Mouse (Mus musculus) v-Abl transformed pro-B cells (cell line): ENCODE results near the gene Pan2.
"Not testable (repeated sequence)": the region's sequence is repeated elsewhere in the genome, so short reads cannot be mapped to it uniquely, and the experiment has no call there.

Experiments
- in situ Hi-C, 2 experiments: fragments of 400-800 bp; cut with MboI; formaldehyde crosslinking; loops; one replicate each; pipeline ENCODE4 v1.15.1; 2025; ENCODE audit not compliant: unreplicated experiment in 2 of 2

The Pan2 gene

DNA sequence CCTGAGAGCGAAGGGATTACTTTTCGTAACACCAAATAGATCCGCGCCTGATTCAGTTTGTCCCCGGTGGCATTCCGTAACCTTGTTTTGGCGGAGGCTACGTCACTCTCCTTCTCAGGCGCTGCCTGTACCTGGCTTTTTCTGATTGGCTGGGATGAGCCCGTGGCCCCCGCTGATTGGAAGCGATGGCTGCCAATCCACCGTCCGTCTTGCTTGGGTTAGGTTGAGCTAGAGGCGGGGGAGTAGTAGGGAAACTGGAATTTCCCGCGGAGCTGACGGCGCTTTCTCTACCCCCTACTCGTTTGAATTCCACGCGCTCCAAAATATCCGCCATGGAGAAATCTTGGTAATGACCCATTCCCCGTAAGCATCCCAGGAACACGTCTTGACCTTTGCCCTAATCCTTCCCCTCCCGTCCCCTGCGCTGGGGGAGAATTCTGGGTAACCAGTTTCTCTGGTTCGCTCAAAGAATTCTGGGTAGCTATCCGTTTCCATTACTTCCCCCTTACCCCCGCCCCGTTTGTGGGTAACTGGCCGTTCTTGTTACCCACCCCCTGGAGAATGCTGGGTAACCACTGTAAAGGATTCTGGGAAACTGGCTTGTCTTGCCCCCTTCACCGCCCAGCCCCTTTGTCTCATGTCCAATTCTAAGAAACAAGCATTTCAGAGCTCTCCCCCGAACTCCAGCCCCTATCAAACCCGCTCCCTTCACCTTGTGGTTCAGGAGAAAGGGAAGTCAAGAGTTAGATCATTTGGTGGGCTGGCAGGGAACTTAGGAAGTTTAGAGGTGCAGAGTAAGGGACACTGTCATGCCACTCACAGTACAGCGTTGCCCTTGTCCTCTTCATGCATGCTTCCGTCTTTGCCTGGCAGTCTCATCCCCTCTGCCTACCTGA lies at the start of gene Pan2:
Pan2 (plus strand) TSS at position 210 of the 896 bp plus-strand sequence.
- in situ Hi-C loops = no loop called here

DNA sequence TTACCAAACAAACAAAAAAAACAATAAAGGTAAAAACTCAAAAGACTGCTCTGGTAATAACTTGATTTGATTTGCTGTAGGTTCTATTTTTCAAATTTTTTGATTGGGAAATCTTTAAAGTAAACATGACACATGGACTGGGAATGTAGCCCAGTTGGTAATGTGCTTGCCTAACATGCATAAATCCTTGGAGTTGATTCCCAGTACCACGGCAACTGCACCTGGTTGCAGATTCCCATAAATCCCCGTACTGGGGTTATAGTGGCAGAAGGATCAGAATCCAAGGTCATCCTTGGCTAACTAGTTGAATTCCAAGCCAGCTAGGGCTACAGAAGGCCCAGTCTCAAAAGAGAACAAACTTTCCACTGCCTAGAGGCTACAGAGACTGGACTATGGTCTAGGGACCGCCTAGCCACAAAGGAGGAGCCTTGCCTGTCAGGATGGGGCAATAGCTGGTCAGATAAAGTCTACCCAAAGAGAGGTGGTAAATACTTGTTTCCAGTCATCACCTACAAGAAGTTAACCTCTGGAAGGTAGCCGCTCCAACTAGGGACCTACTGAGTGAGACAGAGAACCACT lies 49.4 kb upstream of the Pan2 start, which contains the start of gene Apon:
Apon (plus strand) TSS at position 420 of the 579 bp plus-strand sequence.
- in situ Hi-C loops = no loop called here

GRCm38 (mm10) chr10:128255925-128256324 lies 47.2 kb upstream of the Pan2 start:
- in situ Hi-C loops = no loop called here

- in situ Hi-C loops = no loop called here
Observed at GRCm38 (mm10) chr10:128256328-128256727, 46.8 kb upstream of the Pan2 start.

DNA sequence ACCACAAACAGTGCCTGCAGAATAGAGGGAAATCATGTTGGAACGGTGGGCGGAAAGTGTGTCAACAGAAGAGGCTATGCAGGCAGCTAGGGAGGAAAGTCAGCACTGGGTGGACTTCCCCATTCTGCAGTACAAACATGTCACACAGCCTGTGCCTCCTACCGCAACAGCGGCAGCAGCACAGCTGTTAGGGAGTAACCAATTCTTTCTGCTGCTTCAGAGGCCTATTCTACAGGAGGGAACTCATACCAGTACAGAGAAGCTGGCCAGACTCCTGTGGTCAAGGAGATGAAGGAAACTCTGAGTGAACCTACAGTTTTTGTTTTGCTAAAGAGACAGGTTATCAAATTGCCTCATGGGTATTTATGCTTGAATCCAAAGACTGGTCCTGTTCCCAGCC lies 44.2 kb upstream of the Pan2 start:
- in situ Hi-C loops = no loop called here

DNA sequence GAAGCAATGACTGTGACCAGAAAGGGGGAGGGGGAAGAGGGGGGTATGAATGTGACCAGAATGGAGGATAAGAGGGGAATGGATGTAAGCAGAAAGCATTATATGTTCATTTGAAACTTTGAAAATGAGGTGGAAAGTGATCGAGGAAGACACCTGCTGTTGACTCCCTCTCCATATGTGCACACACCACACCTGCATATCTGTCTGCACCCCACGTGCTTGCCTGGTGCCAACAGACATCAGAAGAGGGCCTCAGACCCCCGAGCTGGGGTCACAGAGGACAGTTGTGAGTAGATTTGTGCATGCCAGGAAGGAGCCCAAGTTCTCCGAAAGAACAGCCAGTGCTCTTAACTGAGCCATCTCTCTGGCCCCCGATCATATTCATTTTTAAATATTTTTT lies 43.2 kb upstream of the Pan2 start:
- in situ Hi-C loops = no loop called here

GRCm38 (mm10) chr10:128260376-128260775 lies 42.8 kb upstream of the Pan2 start:
- in situ Hi-C loops = not testable (repeated sequence)

GRCm38 (mm10) chr10:128262300-128262699 lies 40.8 kb upstream of the Pan2 start:
- in situ Hi-C loops = no loop called here

DNA sequence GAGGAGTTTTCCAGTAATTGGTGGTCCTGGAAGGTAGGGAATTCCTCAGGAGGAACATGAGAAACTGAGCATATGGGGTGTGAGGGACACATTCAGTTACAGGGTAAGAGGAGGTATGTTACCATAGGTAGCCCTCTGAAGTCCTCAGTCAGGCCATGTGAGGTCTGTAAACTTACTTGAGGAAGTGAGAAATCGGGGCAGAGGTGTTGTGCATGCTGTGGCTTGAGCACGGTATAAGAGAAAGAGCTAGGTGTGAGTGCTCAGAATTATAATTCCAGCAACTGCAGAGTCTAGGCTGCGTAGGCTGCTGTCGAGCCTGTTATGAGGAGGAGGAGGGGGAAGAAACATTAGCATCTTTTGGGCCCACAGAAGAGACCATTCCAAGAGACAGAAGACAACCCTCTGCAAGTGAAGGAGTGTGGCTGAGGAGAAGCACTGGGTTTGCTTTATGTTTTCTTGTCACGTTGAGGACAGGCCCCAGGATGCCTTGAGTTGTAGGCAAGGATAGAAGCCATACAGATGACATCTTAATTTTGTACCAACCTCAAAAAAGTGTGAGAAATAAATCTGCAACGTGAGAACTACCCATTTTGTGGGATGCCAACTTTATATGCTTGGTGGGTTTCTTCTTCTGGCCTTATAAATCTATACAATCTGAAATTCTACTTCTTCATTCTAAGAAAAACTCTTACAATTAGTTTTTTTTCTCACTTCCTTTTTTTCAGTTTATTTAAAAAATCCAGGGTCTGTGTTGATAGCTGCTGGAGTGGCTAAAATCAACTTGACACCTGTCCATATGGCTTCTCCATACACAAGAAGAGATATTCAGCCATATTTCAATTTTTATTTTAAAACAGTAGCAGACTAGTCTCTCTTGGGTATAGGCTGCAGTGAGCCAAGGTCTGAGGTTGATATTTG lies 39.5 kb upstream of the Pan2 start:
- in situ Hi-C loops = no loop called here

- in situ Hi-C loops = no loop called here
Observed at GRCm38 (mm10) chr10:128268371-128268770, 34.8 kb upstream of the Pan2 start, which contains the start of gene Apof. Apof (plus strand) TSS chr10:128268671.

DNA sequence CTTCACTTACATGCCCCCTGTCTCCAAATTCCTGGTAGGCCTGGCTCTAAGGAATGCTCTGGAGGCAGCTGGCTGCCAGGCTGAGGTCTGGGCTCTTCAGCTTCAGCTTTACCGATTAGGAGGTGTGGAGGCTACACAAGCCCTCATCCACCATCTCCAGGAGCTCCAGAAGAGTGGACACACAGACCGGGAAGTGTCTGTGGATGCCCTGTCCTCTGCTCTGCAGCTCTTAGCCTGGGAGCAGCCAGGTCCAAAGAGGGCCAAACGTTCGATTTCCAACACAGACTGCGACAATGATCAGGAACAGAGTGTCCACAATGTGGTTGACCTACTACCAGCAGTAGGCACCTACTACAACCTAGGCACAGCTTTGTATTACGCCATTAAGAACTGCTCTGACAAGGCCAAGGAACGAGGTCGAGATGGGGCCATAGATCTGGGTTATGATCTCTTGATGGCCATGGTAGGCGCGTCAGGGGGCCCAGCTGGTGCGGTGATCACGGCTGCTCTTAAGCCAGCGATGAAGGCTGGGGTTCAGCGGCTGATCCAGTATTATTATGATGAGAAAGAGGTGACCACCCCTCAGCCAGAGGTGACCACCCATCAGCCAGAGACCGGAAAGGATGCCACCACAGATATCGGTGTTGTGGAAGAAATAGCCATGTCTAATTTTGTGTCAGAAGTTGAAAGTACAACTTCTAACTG lies 33.8 kb upstream of the Pan2 start:
- in situ Hi-C loops = no loop called here

- in situ Hi-C loops = no loop called here
Observed at GRCm38 (mm10) chr10:128270287-128270841, 32.8 kb upstream of the Pan2 start, which contains the start of gene Stat2. Stat2 (plus strand) TSS chr10:128270559.

- in situ Hi-C loops = no loop called here
Observed at GRCm38 (mm10) chr10:128270866-128271265, 32.3 kb upstream of the Pan2 start.

- in situ Hi-C loops = no loop called here
Observed at GRCm38 (mm10) chr10:128271883-128272282, 31.3 kb upstream of the Pan2 start.

- in situ Hi-C loops = not testable (repeated sequence)
Observed at GRCm38 (mm10) chr10:128272819-128273439, 30.2 kb upstream of the Pan2 start.

- in situ Hi-C loops = not testable (repeated sequence)
Observed at GRCm38 (mm10) chr10:128275374-128275773, 27.8 kb upstream of the Pan2 start.

DNA sequence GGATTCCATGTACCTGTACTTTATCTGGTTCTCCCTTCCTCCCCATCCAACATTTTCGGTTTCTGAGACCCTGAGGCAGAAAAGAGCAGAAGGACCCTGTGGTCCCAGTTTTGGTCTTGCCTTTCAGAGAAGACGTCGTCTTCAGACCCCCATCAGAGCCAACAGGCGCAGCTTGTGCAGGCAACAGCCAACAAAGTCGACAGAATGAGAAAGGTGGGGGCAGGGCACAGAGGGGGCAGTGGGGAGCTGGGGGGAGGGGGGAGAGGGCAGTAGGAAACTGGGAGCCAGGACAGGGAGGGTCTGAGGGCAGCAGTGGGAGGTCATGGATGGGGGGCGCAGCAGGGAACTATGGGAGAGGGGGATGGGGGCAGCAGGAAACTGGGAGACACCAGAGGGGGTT lies 25.0 kb upstream of the Pan2 start:
- in situ Hi-C loops = no loop called here

- in situ Hi-C loops = loop anchor here in 1 of 2 experiments (5.0 kb wide), 1 partner anchor 69 kb away; the partner anchor contains the start of gene Spryd4
Observed at GRCm38 (mm10) chr10:128280943-128281342, 22.2 kb upstream of the Pan2 start.

GRCm38 (mm10) chr10:128281682-128282081 lies 21.5 kb upstream of the Pan2 start:
- in situ Hi-C loops = loop anchor here in 1 of 2 experiments (5.0 kb wide), 1 partner anchor 69 kb away; the partner anchor contains the start of gene Spryd4
